Mouse (Mus musculus): ENCODE results near the gene BC029722. TPM values are rescaled to one million over a fixed set of nuclear protein-coding genes. Genes with fewer than 3 reads are reported as not detected.

Gene BC029722
- polyA plus RNA-seq, 1 experiment = 32.2 TPM

DNA sequence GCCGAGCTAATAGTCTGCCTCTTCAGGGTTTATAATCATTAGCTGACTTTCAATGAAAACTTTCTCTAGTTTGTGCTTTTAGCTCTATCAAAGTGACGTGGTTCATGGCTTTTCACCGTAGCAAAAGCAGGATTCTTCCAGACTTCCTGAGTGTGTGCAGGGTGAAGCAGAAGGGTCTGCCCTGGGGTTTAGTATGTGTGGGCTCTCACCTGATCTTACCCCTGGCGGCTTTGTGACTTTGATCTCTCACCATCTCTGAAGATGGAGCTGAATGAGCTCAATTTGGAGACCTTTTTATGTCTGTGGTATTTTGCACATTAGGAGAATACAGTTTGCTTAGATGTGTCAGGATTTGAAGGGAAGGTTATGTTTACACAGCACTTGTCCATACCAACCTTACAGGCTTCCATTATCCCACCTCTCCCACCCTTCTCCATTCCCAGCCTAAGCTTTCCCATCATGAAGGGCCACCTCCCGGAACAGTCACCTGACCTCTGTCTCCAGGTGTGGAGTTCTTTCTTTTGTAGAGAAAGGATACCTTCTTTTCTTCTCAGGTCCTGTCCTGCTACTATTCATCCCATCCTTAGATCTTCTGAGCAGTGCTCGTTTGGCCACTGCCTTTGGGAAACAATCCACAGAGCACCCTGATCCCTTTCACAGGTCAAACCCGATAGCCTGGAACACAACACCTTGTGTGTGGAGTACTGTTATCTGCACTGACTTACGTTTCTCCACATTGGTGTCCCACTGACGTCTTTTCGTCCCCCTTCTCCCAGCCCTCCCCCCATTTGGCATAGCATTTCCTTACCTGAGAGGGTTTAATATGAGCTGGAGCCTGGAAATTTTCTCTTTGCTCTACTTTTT is 42.2 kb downstream of the BC029722 start:
- H3ac ChIP-seq (ENCODE audit: control insufficient read depth, insufficient read length) = no peak overlapping the region
- H3K36me3 ChIP-seq (ENCODE audit: control insufficient read depth, insufficient read depth) = no peaks in the 10 kb centered on the region
- no peaks in the 10 kb centered on the region for H3K79me2 ChIP-seq (ENCODE audit: control insufficient read depth, insufficient read depth)
- no peak for TF ChIP-seq MYOD1 (IDR thresholded peaks at IDR 0.05; ENCODE audit: control insufficient read depth in 1 of 3, insufficient read length in 2 of 3, low read depth in 2 of 3)
- TF ChIP-seq TCF3 (IDR thresholded peaks at IDR 0.05; ENCODE audit: insufficient read length, low read depth) = no peak
- no peak for TF ChIP-seq CEBPB (IDR thresholded peaks at IDR 0.05; ENCODE audit: insufficient read depth, poor library complexity, severe bottlenecking)
- no peak for TF ChIP-seq TCF12 (IDR thresholded peaks at IDR 0.05; ENCODE audit: insufficient read depth, poor library complexity, severe bottlenecking)
- no peak for TF ChIP-seq REST (IDR thresholded peaks at IDR 0.05; ENCODE audit: insufficient read depth, insufficient read length)
- no peak for TF ChIP-seq E2F4 (IDR thresholded peaks at IDR 0.05; ENCODE audit: insufficient read depth)
- no peak for TF ChIP-seq USF1 (IDR thresholded peaks at IDR 0.05; ENCODE audit: low read depth)
- no peak for TF ChIP-seq MAX (IDR thresholded peaks at IDR 0.05; ENCODE audit: low read depth)
- no peak for TF ChIP-seq MYOG (IDR thresholded peaks at IDR 0.05; ENCODE audit: control insufficient read depth in 1 of 3, insufficient read depth in 1 of 3, insufficient read length in 2 of 3, low read depth in 2 of 3)
- no peak for TF ChIP-seq SRF (IDR thresholded peaks at IDR 0.05; ENCODE audit: control insufficient read depth, insufficient read length, low read depth)
- TF ChIP-seq POLR2A (IDR thresholded peaks at IDR 0.05; ENCODE audit: insufficient read length, low read depth) = no peak
- H3K27me3 ChIP-seq (ENCODE audit: control insufficient read depth, insufficient read depth, insufficient read length) = peaks cover 79% of the 10 kb centered on the region
- H3K4me2 ChIP-seq (ENCODE audit: low read depth) = no peak overlapping the region
- H3K4me3 ChIP-seq = no peak overlapping the region

- Histone ChIP-seq H3ac (ENCODE audit: control insufficient read depth, insufficient read length) (no peak overlapping the region), H3K4me3 (no peak overlapping the region), H3K36me3 (ENCODE audit: control insufficient read depth, insufficient read depth) (no peaks in the 10 kb centered on the region), H3K79me2 (ENCODE audit: control insufficient read depth, insufficient read depth) (no peaks in the 10 kb centered on the region), H3K27me3 (ENCODE audit: control insufficient read depth, insufficient read depth, insufficient read length) (peaks cover 68% of the 10 kb centered on the region), H3K4me2 (ENCODE audit: low read depth) (peak overlapping the region; percentile 6)
- TF ChIP-seq SRF (IDR thresholded peaks at IDR 0.05; ENCODE audit: control insufficient read depth, insufficient read length, low read depth) (no peak), TCF12 (IDR thresholded peaks at IDR 0.05; ENCODE audit: insufficient read depth, poor library complexity, severe bottlenecking) (no peak), REST (IDR thresholded peaks at IDR 0.05; ENCODE audit: insufficient read depth, insufficient read length) (peak; percentile 96), MAX (IDR thresholded peaks at IDR 0.05; ENCODE audit: low read depth) (no peak), POLR2AphosphoS2 (IDR thresholded peaks at IDR 0.05; ENCODE audit: insufficient read length, low read depth) (no peak), POLR2A (IDR thresholded peaks at IDR 0.05; ENCODE audit: insufficient read length, low read depth) (no peak), MYOG (IDR thresholded peaks at IDR 0.05; ENCODE audit: control insufficient read depth in 1 of 3, insufficient read depth in 1 of 3, insufficient read length in 2 of 3, low read depth in 2 of 3) (peak in 1 of 3 experiments; percentile 27), MYOD1 (IDR thresholded peaks at IDR 0.05; ENCODE audit: control insufficient read depth in 1 of 3, insufficient read length in 2 of 3, low read depth in 2 of 3) (no peak), CEBPB (IDR thresholded peaks at IDR 0.05; ENCODE audit: insufficient read depth, poor library complexity, severe bottlenecking) (no peak), TCF3 (IDR thresholded peaks at IDR 0.05; ENCODE audit: insufficient read length, low read depth) (no peak)
Measured at GRCm38 (mm10) chr2:155775685-155776263, 43.5 kb downstream of the BC029722 start.

DNA sequence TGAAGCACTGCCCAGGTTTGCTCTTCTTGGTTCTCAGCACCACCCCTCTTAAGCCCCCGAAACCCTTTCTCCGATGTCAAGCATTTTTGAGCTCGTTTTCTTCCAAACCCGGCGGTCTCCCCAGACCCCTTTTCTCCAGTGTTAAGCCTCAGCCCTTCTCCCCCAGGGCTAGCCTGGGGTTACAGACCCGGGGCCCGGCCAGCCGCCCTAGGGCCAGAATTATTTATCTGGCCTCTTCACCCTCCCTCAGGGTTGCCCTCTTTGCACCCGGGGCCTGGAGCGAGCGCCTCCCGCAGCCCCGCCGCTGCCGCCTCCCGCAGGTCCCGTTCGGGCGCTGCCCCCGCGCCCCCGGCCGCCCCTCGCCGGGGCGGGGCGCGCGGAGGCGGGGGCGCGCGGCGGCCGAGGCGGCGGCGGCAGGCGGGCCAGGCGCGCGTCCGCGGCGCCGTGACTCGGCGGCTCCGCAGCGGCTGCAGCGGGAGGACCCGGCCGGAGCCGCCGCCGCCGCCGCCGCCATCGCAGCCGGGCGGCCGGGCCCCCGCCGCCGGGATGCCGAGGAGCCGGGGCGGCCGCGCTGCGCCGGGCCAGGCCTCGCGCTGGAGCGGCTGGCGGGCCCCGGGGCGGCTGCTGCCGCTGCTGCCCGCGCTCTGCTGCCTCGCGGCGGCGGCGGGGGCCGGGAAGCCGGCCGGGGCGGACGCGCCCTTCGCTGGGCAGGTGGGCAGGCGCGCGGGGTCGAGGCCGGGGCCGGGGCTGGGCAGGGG is 44.1 kb downstream of the BC029722 start, which contains the start of gene Mmp24:
Gene Mmp24, plus strand, starts transcription at position 416 of the 758 bp plus-strand sequence.
- Histone ChIP-seq H3K79me2 (ENCODE audit: control insufficient read depth, insufficient read depth) (no peaks in the 10 kb centered on the region), H3K27me3 (ENCODE audit: control insufficient read depth, insufficient read depth, insufficient read length) (peaks cover 66% of the 10 kb centered on the region), H3K4me3 (no peak within 1 kb of the TSS), H3ac (ENCODE audit: control insufficient read depth, insufficient read length) (no peak within 1 kb of the TSS), H3K4me2 (ENCODE audit: low read depth) (peak within 1 kb of the TSS; percentile 6), H3K36me3 (ENCODE audit: control insufficient read depth, insufficient read depth) (no peaks in the 10 kb centered on the region)
- TF ChIP-seq TCF3 (IDR thresholded peaks at IDR 0.05; ENCODE audit: insufficient read length, low read depth) (no peak), POLR2AphosphoS2 (IDR thresholded peaks at IDR 0.05; ENCODE audit: insufficient read length, low read depth) (no peak), USF1 (IDR thresholded peaks at IDR 0.05; ENCODE audit: low read depth) (no peak), MYOD1 (IDR thresholded peaks at IDR 0.05; ENCODE audit: control insufficient read depth in 1 of 3, insufficient read length in 2 of 3, low read depth in 2 of 3) (no peak), MAX (IDR thresholded peaks at IDR 0.05; ENCODE audit: low read depth) (no peak), TCF12 (IDR thresholded peaks at IDR 0.05; ENCODE audit: insufficient read depth, poor library complexity, severe bottlenecking) (no peak), MYOG (IDR thresholded peaks at IDR 0.05; ENCODE audit: control insufficient read depth in 1 of 3, insufficient read depth in 1 of 3, insufficient read length in 2 of 3, low read depth in 2 of 3) (no peak), E2F4 (IDR thresholded peaks at IDR 0.05; ENCODE audit: insufficient read depth) (no peak), POLR2A (IDR thresholded peaks at IDR 0.05; ENCODE audit: insufficient read length, low read depth) (no peak)

DNA sequence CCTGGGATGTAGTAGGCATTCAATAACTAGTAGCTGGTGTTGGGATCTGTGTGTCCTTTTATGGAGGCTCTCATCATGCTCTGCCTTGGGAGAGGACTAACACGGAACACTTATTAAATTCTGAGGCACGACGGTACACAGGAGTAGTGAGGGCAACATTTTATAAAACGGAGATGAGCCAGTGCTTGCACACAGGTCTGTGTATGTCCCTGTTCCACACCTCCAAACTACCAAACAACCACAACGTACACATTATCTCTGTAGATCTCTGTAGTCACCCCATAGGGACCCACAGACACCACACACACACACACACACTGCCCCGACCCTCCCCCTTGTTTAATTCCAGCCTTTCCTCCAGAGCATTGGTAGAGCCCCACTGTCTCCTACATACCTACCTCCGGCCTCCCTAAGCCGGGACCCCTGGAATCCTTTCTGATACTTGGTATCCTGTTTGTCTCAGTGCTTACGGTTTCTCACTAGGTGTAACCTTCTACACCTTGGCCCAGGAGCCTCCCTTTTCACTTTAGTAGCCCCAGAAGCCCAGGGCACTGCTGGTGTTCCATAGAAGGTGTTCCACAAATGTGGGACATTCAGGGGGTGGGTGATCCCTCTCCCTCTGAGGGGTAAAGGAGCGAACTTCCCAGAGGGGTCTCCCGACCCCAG is 44.8 kb downstream of the BC029722 start:
- Histone ChIP-seq H3K4me2 (ENCODE audit: low read depth) (no peak overlapping the region), H3K36me3 (ENCODE audit: control insufficient read depth, insufficient read depth) (no peaks in the 10 kb centered on the region), H3K4me3 (no peak overlapping the region), H3K27me3 (ENCODE audit: control insufficient read depth, insufficient read depth, insufficient read length) (peaks cover 66% of the 10 kb centered on the region), H3ac (ENCODE audit: control insufficient read depth, insufficient read length) (no peak overlapping the region), H3K79me2 (ENCODE audit: control insufficient read depth, insufficient read depth) (no peaks in the 10 kb centered on the region)
- no peak for TF ChIP-seq E2F4 (IDR thresholded peaks at IDR 0.05; ENCODE audit: insufficient read depth)
- TF ChIP-seq MYOG (IDR thresholded peaks at IDR 0.05; ENCODE audit: control insufficient read depth in 1 of 3, insufficient read depth in 1 of 3, insufficient read length in 2 of 3, low read depth in 2 of 3) = no peak
- no peak for TF ChIP-seq MAX (IDR thresholded peaks at IDR 0.05; ENCODE audit: low read depth)
- no peak for TF ChIP-seq REST (IDR thresholded peaks at IDR 0.05; ENCODE audit: insufficient read depth, insufficient read length)
- no peak for TF ChIP-seq TCF3 (IDR thresholded peaks at IDR 0.05; ENCODE audit: insufficient read length, low read depth)
- TF ChIP-seq SRF (IDR thresholded peaks at IDR 0.05; ENCODE audit: control insufficient read depth, insufficient read length, low read depth) = no peak
- TF ChIP-seq MYOD1 (IDR thresholded peaks at IDR 0.05; ENCODE audit: control insufficient read depth in 1 of 3, insufficient read length in 2 of 3, low read depth in 2 of 3) = no peak
- no peak for TF ChIP-seq TCF12 (IDR thresholded peaks at IDR 0.05; ENCODE audit: insufficient read depth, poor library complexity, severe bottlenecking)
